Mouse (Mus musculus) limb, embryonic 15.5 days (tissue): ENCODE data around the gene Zfp541. TPM values are rescaled to one million over a fixed set of nuclear protein-coding genes. Genes with fewer than 3 reads are reported as not detected.

ENCODE experiments used
- ATAC-seq: fragments of 200-750 bp; cut with Nextera tagmentation; 2 replicates; pipeline ENCODE4 v1.8.0; 2017; ENCODE audit warnings: low read depth, moderate TSS enrichment; ENCODE audit not compliant: insufficient number of reproducible peaks, low FRiP score, low TSS enrichment
- H3K27ac ChIP-seq: fragments of 300-500 bp; sonication (generic); 2 replicates; pipeline ENCODE4 v1.5.1; 2015; ENCODE audit warnings: moderate library complexity, mild to moderate bottlenecking, inconsistent platforms
- H3K27me3 ChIP-seq: fragments of 300-500 bp; sonication (generic); 2 replicates; pipeline ENCODE4 v1.6.1; 2015; ENCODE audit warnings: inconsistent platforms
- H3K36me3 ChIP-seq: fragments of 300-500 bp; sonication (generic); 2 replicates; pipeline ENCODE4 v1.6.1; 2015; ENCODE audit warnings: inconsistent platforms
- H3K4me1 ChIP-seq: fragments of 300-500 bp; sonication (generic); 2 replicates; pipeline ENCODE4 v1.6.1; 2015; ENCODE audit warnings: inconsistent platforms
- H3K4me2 ChIP-seq: fragments of 300-500 bp; sonication (generic); 2 replicates; pipeline ENCODE4 v1.6.1; 2015; ENCODE audit warnings: mild to moderate bottlenecking, inconsistent platforms
- H3K4me3 ChIP-seq: fragments of 300-500 bp; sonication (generic); 2 replicates; pipeline ENCODE4 v1.5.1; 2015; ENCODE audit warnings: mild to moderate bottlenecking, inconsistent platforms
- H3K9ac ChIP-seq: fragments of 300-500 bp; sonication (generic); 2 replicates; pipeline ENCODE4 v1.6.1; 2015; ENCODE audit warnings: inconsistent platforms
- H3K9me3 ChIP-seq: fragments of 300-500 bp; sonication (generic); 2 replicates; pipeline ENCODE4 v1.6.1; 2016; ENCODE audit warnings: inconsistent platforms
- WGBS: fragments of 180-500 bp; shearing (Covaris S2); methylation state at CpG from one replicate; pipeline ENCODE4 v1.1.7; 2015; 5-methylcytosine and 5-hydroxymethylcytosine counted together
- polyA plus RNA-seq: library from polyadenylated mRNA; unstranded; fragments of >200 nt; fragmentation: Nextera tagmentation; extraction: Ambion mirVana; gene quantifications from 2 replicates; pipeline ENCODE4 v1.2.1, GENCODE M21; 2015

Zfp541 gene
- polyA plus RNA-seq, 1 experiment from 2014 or later, result not detected

DNA sequence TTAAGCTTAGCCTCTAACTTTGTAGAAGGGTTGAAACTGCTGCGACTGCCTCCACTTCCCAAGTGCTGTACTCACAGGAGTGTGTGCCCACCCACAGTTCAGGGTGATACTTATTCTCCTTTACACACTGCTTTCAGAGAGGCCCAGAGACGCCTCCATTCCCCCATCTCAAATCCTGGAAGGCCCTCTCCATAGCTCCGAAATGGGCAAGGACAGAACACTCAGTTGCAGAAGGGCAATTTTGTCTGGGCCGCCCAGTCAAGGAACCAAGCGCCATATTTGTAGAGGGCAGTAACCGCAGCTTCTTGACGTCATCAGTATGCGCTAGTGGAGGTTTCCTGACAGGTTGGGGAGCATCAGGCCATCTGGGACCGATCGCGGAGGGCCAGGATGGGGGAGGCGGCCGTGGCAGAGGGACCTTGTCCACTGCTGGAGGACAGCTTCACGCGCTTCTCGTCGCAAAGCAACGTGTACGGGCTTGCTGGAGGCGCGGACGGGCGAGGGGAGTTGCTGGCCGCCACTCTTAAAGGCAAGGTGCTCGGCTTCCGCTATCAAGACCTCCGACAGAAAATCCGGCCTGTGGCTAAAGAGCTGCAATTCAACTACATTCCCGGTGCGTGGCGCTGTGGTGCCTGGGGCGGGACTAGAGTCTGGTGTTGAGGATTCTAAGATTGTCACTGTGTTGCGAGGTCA, 58.1 kb downstream of the Zfp541 start, which contains the start of gene Kptn:
Gene Kptn (plus strand): TSS at position 327 of the 693 bp plus-strand sequence.
- Histone ChIP-seq H3K4me2 (peak within 1 kb of the TSS; percentile 65), H3K36me3 (peaks cover 37% of the 10 kb centered on the region), H3K9ac (peak within 1 kb of the TSS; percentile 76), H3K4me1 (peaks cover 10% of the 10 kb centered on the region), H3K9me3 (no peaks in the 10 kb centered on the region), H3K4me3 (peak within 1 kb of the TSS; percentile 83), H3K27ac (peak within 1 kb of the TSS; percentile 90), H3K27me3 (no peaks in the 10 kb centered on the region)
- WGBS, result 1% methylated on average over 33 of the region's 33 CpGs
- peak; percentile 84 for ATAC-seq

DNA sequence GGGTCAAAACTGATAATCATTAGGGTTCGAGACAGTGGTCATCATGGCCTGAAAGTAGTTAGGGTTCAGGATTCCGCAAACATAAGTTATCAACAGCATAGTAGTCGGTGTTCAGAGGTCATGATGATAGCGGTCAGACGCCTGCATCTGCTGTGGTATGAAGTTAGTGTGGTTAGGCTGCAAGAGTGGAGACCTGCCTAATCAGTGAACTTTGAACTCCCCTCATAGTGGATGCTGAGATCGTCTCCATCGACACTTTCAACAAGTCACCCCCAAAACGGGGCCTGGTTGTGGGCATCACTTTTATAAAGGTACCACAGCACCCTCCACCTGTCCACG, 58.6 kb downstream of the Zfp541 start:
- no peak for ATAC-seq
- WGBS, result 46% methylated on average over 9 of the region's 9 CpGs
- peak overlapping the region; percentile 90; the same call in 1 of the 2 replicates for H3K27ac ChIP-seq

GRCm38 (mm10) chr7:16125829-16126228, 64.2 kb downstream of the Zfp541 start:
- H3K36me3 ChIP-seq, result peaks cover 36% of the 10 kb centered on the region
- no peaks in the 10 kb centered on the region for H3K27me3 ChIP-seq
- H3K4me2 ChIP-seq, result no peak overlapping the region
- no peaks in the 10 kb centered on the region for H3K9me3 ChIP-seq
- no peak overlapping the region for H3K27ac ChIP-seq
- ATAC-seq, result no peak
- no peak overlapping the region for H3K9ac ChIP-seq
- H3K4me1 ChIP-seq, result peaks cover 19% of the 10 kb centered on the region
- H3K4me3 ChIP-seq, result no peak overlapping the region
- WGBS, result 78% methylated on average over 9 of the region's 9 CpGs

More for the DNA sequence above, 58.6 kb downstream of the Zfp541 start:
- Histone ChIP-seq H3K27me3 (no peaks in the 10 kb centered on the region), H3K4me1 (peaks cover 10% of the 10 kb centered on the region), H3K4me2 (peak overlapping the region; percentile 65), H3K36me3 (peaks cover 37% of the 10 kb centered on the region), H3K9ac (peak overlapping the region; percentile 76; the same call in 1 of the 2 replicates), H3K9me3 (no peaks in the 10 kb centered on the region), H3K4me3 (peak overlapping the region; percentile 83)

DNA sequence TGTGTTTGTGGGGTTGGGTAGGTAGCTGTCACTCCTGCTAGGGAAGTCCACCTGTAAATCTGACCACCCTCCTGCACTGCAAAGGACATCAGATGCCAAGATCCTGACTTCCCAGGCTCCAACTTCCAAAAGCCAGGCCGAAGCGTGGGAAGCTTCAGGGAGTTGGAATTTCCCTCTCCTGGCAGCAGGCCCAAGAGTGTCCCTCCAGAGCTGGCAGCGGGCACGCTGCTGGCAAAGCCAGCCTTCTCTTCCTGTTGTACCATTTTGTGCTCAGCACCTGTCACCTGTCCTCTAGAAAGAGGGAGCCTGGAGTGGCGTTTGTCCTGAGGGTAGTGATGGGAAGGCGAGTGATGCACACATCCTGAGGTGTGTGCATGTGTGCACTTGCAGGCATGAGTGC, 66.7 kb downstream of the Zfp541 start:
- Histone ChIP-seq H3K4me2 (no peak overlapping the region), H3K27me3 (peaks cover 3% of the 10 kb centered on the region; the same call in 1 of the 2 replicates), H3K27ac (no peak overlapping the region), H3K4me1 (peaks cover 33% of the 10 kb centered on the region), H3K36me3 (peaks cover 36% of the 10 kb centered on the region), H3K4me3 (no peak overlapping the region), H3K9ac (no peak overlapping the region), H3K9me3 (no peaks in the 10 kb centered on the region)
- 74% methylated on average over 6 of the region's 6 CpGs for WGBS
- no peak for ATAC-seq

GRCm38 (mm10) chr7:16128899-16129298, 67.3 kb downstream of the Zfp541 start:
- peak overlapping the region; percentile 84; the same call in 1 of the 2 replicates for H3K4me2 ChIP-seq

DNA sequence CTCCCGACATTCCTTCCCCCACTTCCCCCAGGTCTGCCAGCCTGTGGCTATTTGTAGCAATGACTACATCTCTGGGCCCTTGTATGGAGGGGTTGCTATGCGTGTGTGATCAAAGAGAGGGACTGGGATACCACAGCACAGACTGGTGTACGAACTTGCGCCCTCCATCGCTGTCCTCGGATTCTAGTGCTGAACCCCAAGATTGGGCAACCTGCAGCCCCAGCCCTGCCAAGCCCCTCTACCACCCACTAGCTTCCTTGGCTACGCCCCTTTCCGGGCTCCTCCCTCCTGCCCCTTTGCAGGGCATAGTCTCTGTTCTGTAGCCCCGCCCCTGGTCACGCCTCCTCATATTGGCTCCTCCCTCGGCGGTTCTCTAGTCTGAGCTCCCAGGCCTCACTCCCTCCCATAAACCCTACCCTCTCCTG, 67.8 kb downstream of the Zfp541 start, which contains the start of gene Slc8a2:
Gene Slc8a2 (plus strand): TSS at position 406 of the 425 bp plus-strand sequence.
- 4% methylated on average over 12 of the region's 12 CpGs for WGBS
- Histone ChIP-seq H3K27ac (peak within 1 kb of the TSS; percentile 72), H3K4me1 (peaks cover 33% of the 10 kb centered on the region), H3K36me3 (peaks cover 34% of the 10 kb centered on the region), H3K4me2 (peak within 1 kb of the TSS; percentile 84), H3K27me3 (peaks cover 3% of the 10 kb centered on the region; the same call in 1 of the 2 replicates), H3K9ac (peak within 1 kb of the TSS; percentile 50), H3K9me3 (no peaks in the 10 kb centered on the region), H3K4me3 (peak within 1 kb of the TSS; percentile 54)
- ATAC-seq, result peak; percentile 75

More at GRCm38 (mm10) chr7:16128899-16129298, 67.3 kb downstream of the Zfp541 start:
- H3K27me3 ChIP-seq, result peaks cover 3% of the 10 kb centered on the region; the same call in 1 of the 2 replicates
- H3K27ac ChIP-seq, result peak overlapping the region; percentile 72
- H3K36me3 ChIP-seq, result peaks cover 36% of the 10 kb centered on the region
- no peak overlapping the region for H3K4me3 ChIP-seq
- H3K4me1 ChIP-seq, result peaks cover 33% of the 10 kb centered on the region
- H3K9ac ChIP-seq, result no peak overlapping the region
- 67% methylated on average over 5 of the region's 5 CpGs for WGBS
- no peaks in the 10 kb centered on the region for H3K9me3 ChIP-seq
- ATAC-seq, result no peak

GRCm38 (mm10) chr7:16129846-16130691, 68.5 kb downstream of the Zfp541 start:
- Histone ChIP-seq H3K27ac (peak overlapping the region; percentile 72), H3K9ac (peak overlapping the region; percentile 50), H3K4me2 (peak overlapping the region; percentile 84), H3K4me1 (peaks cover 33% of the 10 kb centered on the region), H3K27me3 (peaks cover 3% of the 10 kb centered on the region; the same call in 1 of the 2 replicates), H3K4me3 (peak overlapping the region; percentile 54), H3K9me3 (no peaks in the 10 kb centered on the region), H3K36me3 (peaks cover 28% of the 10 kb centered on the region)
- 2% methylated on average over 35 of the region's 38 CpGs for WGBS
- peak; percentile 81 for ATAC-seq

- Histone ChIP-seq H3K9me3 (no peaks in the 10 kb centered on the region), H3K4me2 (peak overlapping the region; percentile 84), H3K36me3 (peaks cover 18% of the 10 kb centered on the region), H3K4me3 (peak overlapping the region; percentile 54), H3K9ac (no peak overlapping the region), H3K4me1 (peaks cover 33% of the 10 kb centered on the region), H3K27me3 (peaks cover 3% of the 10 kb centered on the region; the same call in 1 of the 2 replicates), H3K27ac (no peak overlapping the region)
- no peak for ATAC-seq
- WGBS, result 35% methylated on average over 13 of the region's 13 CpGs
Measured at GRCm38 (mm10) chr7:16130956-16131634, 69.5 kb downstream of the Zfp541 start.

GRCm38 (mm10) chr7:16132161-16132581, 70.6 kb downstream of the Zfp541 start:
- WGBS, result 11% methylated on average over 7 of the region's 7 CpGs

DNA sequence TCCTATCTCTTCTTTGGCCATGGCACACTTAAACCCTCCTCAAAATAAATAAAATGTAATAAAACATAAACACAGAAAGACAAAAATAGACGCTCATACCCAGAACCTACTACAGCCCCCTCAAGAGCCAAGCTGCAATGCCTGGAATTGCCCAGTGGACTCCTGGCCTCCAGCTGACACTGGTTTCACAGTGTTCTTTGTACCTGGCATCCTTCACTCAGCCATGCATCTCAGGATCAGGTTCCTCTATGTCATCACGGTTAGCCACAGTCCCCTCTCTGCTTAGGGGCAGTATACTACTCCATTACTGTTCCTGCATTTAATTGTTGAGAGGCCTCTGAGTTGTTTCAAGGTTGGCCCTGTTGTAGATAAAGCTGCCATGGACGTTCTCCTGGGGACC, 71.3 kb downstream of the Zfp541 start:
- Histone ChIP-seq H3K36me3 (0 out of 2 replicates have a peak, but pooled peaks cover 3% of the 10 kb centered on the region), H3K4me3 (no peak overlapping the region), H3K27ac (no peak overlapping the region), H3K4me2 (no peak overlapping the region), H3K27me3 (peaks cover 3% of the 10 kb centered on the region; the same call in 1 of the 2 replicates), H3K4me1 (peaks cover 33% of the 10 kb centered on the region), H3K9ac (no peak overlapping the region), H3K9me3 (no peaks in the 10 kb centered on the region)
- WGBS, result 66% methylated on average over 3 of the region's 3 CpGs
- ATAC-seq, result no peak

More at GRCm38 (mm10) chr7:16132161-16132581, 70.6 kb downstream of the Zfp541 start:
- H3K4me2 ChIP-seq, result no peak overlapping the region
- H3K9ac ChIP-seq, result no peak overlapping the region
- H3K27ac ChIP-seq, result no peak overlapping the region
- no peak for ATAC-seq
- no peak overlapping the region for H3K4me3 ChIP-seq
- peaks cover 3% of the 10 kb centered on the region; the same call in 1 of the 2 replicates for H3K27me3 ChIP-seq
- peaks cover 33% of the 10 kb centered on the region for H3K4me1 ChIP-seq
- H3K9me3 ChIP-seq, result no peaks in the 10 kb centered on the region
- H3K36me3 ChIP-seq, result peaks cover 10% of the 10 kb centered on the region

DNA sequence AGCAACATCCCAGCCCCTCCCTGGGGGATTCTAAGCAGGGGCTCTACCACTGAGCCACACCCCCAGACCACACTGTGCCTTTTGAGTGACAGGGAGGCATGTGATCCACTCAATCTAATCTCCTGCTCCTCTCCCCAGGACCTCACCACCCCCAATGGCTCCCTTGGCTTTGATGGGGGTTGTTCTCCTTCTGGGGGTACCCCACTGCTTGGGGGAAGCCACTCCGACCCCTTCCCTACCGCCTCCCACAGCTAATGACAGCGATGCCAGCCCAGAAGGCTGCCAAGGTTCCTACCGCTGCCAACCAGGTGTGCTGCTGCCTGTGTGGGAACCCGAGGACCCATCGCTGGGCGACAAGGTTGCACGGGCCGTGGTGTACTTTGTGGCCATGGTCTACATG, 72.1 kb downstream of the Zfp541 start:
- Histone ChIP-seq H3K9ac (no peak overlapping the region), H3K4me1 (peaks cover 33% of the 10 kb centered on the region), H3K4me2 (no peak overlapping the region), H3K4me3 (no peak overlapping the region), H3K36me3 (no peaks in the 10 kb centered on the region), H3K27me3 (peaks cover 3% of the 10 kb centered on the region; the same call in 1 of the 2 replicates), H3K27ac (no peak overlapping the region), H3K9me3 (no peaks in the 10 kb centered on the region)
- no peak for ATAC-seq
- 93% methylated on average over 9 of the region's 9 CpGs for WGBS
